Mouse (Mus musculus): ENCODE measurements around the gene Hal. TPM values are rescaled to one million over a fixed set of nuclear protein-coding genes. Genes with fewer than 3 reads are reported as not detected.

Gene Hal
- 0.83 TPM for total RNA-seq (2023)

GRCm38 (mm10) chr10:93488066-93488827 is at the start of gene Hal:
Gene Hal, plus strand, starts transcription at chr10:93488768.

DNA sequence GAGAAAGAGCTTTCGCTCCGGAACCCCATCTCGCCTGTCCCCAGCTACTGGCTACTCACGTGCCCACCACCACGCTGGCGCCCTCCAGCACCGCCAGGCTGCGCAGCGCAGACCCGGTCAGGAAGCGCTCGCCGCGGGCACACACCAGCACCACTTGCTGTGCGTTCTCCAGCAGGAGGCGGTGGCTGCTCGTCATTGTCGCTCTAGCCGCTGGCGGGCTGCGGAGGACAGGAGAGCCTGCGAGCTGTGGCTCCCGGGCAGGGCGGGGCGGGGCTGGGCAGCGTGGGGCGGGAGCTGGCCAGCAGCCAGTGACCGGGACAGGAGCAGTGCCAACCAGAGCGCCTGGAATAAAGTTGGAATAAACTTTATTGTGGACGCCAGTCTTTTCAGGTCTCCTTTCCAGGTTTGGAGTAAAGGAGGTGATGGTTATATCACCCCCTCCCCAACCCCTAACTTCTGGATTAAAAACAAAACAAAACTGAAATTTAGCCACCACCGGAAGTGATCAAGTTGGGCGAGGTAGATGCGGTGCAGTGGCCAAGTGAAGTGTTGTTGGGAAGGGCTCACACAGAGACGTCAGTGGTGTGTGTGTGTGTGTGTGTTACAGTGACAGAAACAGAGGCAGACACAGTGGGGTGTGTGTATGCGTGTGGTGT is 51.3 kb downstream of the Hal start, which contains the start of gene Amdhd1:
Gene Amdhd1, minus strand, starts transcription at position 259 of the 656 bp plus-strand sequence.

GRCm38 (mm10) chr10:93540431-93541210 is 52.1 kb downstream of the Hal start, which contains the start of gene Ccdc38:
Gene Ccdc38, plus strand, starts transcription at chr10:93540632.

Other genes with a start within 250 kb of the Hal start
- 49.5 TPM for gene Elk3, start 177.6 kb upstream of the Hal start, total RNA-seq (2023)
- gene Lta4h, start 35.4 kb upstream of the Hal start, total RNA-seq (2023) = 117 TPM
- gene Amdhd1, start 51.3 kb downstream of the Hal start, total RNA-seq (2023) = not detected
- gene Ccdc38, start 51.9 kb downstream of the Hal start, total RNA-seq (2023) = 0.68 TPM
- 24.4 TPM for gene Snrpf, start 100.9 kb downstream of the Hal start, total RNA-seq (2023)
- gene Ntn4, start 151.9 kb downstream of the Hal start, total RNA-seq (2023) = 0.56 TPM